Mouse (Mus musculus) liver, postnatal 0 days (tissue): ENCODE measurements at regions not wholly inside any gene's neighbourhood (a gene's known extent, or its start where the extent isn't known, plus 50 kb on each side); places are given as distances from the start of the nearest gene placed in this dataset.

Experiments
- ATAC-seq: fragments of 200-750 bp; cut with Nextera tagmentation; 2 replicates; pipeline ENCODE4 v1.8.0; 2017; ENCODE audit warnings: mild to moderate bottlenecking, moderate library complexity
- DNase-seq: peaks from one replicate; pipeline ENCODE4 v3.0.0-alpha.2; 2016
- H3K27ac ChIP-seq: fragments of 300-500 bp; sonication (generic); 2 replicates; pipeline ENCODE4 v1.5.1; 2014; ENCODE audit warnings: antibody characterized with exemption, moderate library complexity, mild to moderate bottlenecking, low read depth
- H3K27me3 ChIP-seq: fragments of 300-500 bp; sonication (generic); 2 replicates; pipeline ENCODE4 v1.6.1; 2014; ENCODE audit warnings: low read length, control low read depth, mixed read lengths; ENCODE audit not compliant: insufficient read depth
- H3K36me3 ChIP-seq: fragments of 300-500 bp; sonication (generic); replicated peaks from 2 replicates; pipeline ENCODE4 v1.6.1; 2014; ENCODE audit warnings: mild to moderate bottlenecking, control low read depth, low read length, moderate library complexity, mixed read lengths; ENCODE audit not compliant: insufficient read depth
- H3K4me1 ChIP-seq: fragments of 300-500 bp; sonication (generic); 2 replicates; pipeline ENCODE4 v1.6.1; 2014; ENCODE audit warnings: antibody characterized with exemption, mild to moderate bottlenecking, control low read depth; ENCODE audit not compliant: insufficient read depth
- H3K4me2 ChIP-seq: fragments of 300-500 bp; sonication (generic); 2 replicates; pipeline ENCODE4 v1.6.1; 2014; ENCODE audit warnings: low read depth, mild to moderate bottlenecking, low read length, moderate library complexity, mixed read lengths
- H3K4me3 ChIP-seq: fragments of 300-500 bp; sonication (generic); 2 replicates; pipeline ENCODE4 v1.5.1; 2014; ENCODE audit warnings: low read depth, low read length
- H3K9ac ChIP-seq: fragments of 300-500 bp; sonication (generic); replicated peaks from 2 replicates; pipeline ENCODE4 v1.6.1; 2014; ENCODE audit warnings: mild to moderate bottlenecking, moderate library complexity
- H3K9me3 ChIP-seq: fragments of 300-500 bp; sonication (generic); 2 replicates; pipeline ENCODE4 v1.6.1; 2016; ENCODE audit warnings: mild to moderate bottlenecking, control low read depth, low read length, mixed read lengths
- CTCF ChIP-seq: sonication (generic); IDR thresholded peaks from 2 replicates; pipeline ENCODE4 v1.5.1; 2016; ENCODE audit warnings: antibody characterized with exemption, low read depth
- EP300 ChIP-seq: IDR thresholded peaks from 2 replicates; pipeline ENCODE4 v1.6.1; 2016; ENCODE audit warnings: antibody characterized with exemption, low read depth, mild to moderate bottlenecking
- WGBS: fragments of 180-500 bp; shearing (Covaris S2); extraction: QIAGEN DNeasy Blood & Tissue Kit; methylation state at CpG from one replicate; pipeline ENCODE4 v1.1.7; 2014; ENCODE audit not compliant: insufficient replicate concordance; 5-methylcytosine and 5-hydroxymethylcytosine counted together

- H3K36me3 ChIP-seq, result no peaks in the 10 kb centered on the region
- H3K27me3 ChIP-seq, result no peaks in the 10 kb centered on the region
- H3K4me1 ChIP-seq, result no peaks in the 10 kb centered on the region
- ATAC-seq, result no peak
- no peaks in the 10 kb centered on the region for H3K9me3 ChIP-seq
- no peak for TF ChIP-seq CTCF
- no peak overlapping the region for H3K27ac ChIP-seq
- no peak overlapping the region for H3K4me3 ChIP-seq
- no peak for DNase-seq
- no peak overlapping the region for H3K9ac ChIP-seq
- H3K4me2 ChIP-seq, result no peak overlapping the region
Measured at GRCm38 (mm10) chr13:18476311-18476710, 78.8 kb upstream of the Pou6f2 start.

- Histone ChIP-seq H3K4me3 (no peak overlapping the region), H3K9ac (no peak overlapping the region), H3K4me2 (no peak overlapping the region), H3K36me3 (no peaks in the 10 kb centered on the region), H3K27ac (no peak overlapping the region), H3K4me1 (no peaks in the 10 kb centered on the region), H3K9me3 (no peaks in the 10 kb centered on the region), H3K27me3 (no peaks in the 10 kb centered on the region)
- no peak for TF ChIP-seq CTCF
- no peak for TF ChIP-seq EP300
- no peak for DNase-seq
- no peak for ATAC-seq
- WGBS, result 61% methylated on average over 1 of the region's 1 CpGs
Measured at GRCm38 (mm10) chr13:18471534-18471933, 74.0 kb upstream of the Pou6f2 start.

GRCm38 (mm10) chr13:18465921-18466320 is 68.4 kb upstream of the Pou6f2 start:
- Histone ChIP-seq H3K27ac (no peak overlapping the region), H3K4me2 (no peak overlapping the region), H3K4me1 (no peaks in the 10 kb centered on the region), H3K4me3 (no peak overlapping the region), H3K36me3 (no peaks in the 10 kb centered on the region), H3K9me3 (no peaks in the 10 kb centered on the region), H3K27me3 (no peaks in the 10 kb centered on the region), H3K9ac (no peak overlapping the region)
- no peak for ATAC-seq
- no peak for DNase-seq
- 69% methylated on average over 7 of the region's 7 CpGs for WGBS
- TF ChIP-seq EP300 (no peak), CTCF (no peak)

GRCm38 (mm10) chr13:18462221-18462620 is 64.7 kb upstream of the Pou6f2 start:
- WGBS, result 50% methylated on average over 4 of the region's 4 CpGs
- ATAC-seq (no peak), DNase-seq (no peak)
- Histone ChIP-seq H3K4me1 (no peaks in the 10 kb centered on the region), H3K27me3 (no peaks in the 10 kb centered on the region), H3K9me3 (no peaks in the 10 kb centered on the region), H3K9ac (no peak overlapping the region), H3K4me3 (no peak overlapping the region), H3K36me3 (no peaks in the 10 kb centered on the region), H3K4me2 (no peak overlapping the region), H3K27ac (no peak overlapping the region)
- TF ChIP-seq CTCF (no peak), EP300 (no peak)

- 48% methylated on average over 14 of the region's 14 CpGs for WGBS
- no peak overlapping the region for H3K9ac ChIP-seq
- H3K36me3 ChIP-seq, result no peaks in the 10 kb centered on the region
- H3K4me2 ChIP-seq, result no peak overlapping the region
- TF ChIP-seq EP300, result no peak
- no peak for TF ChIP-seq CTCF
- H3K9me3 ChIP-seq, result no peaks in the 10 kb centered on the region
- H3K27ac ChIP-seq, result no peak overlapping the region
- ATAC-seq (no peak), DNase-seq (no peak)
- H3K4me1 ChIP-seq, result no peaks in the 10 kb centered on the region
- no peaks in the 10 kb centered on the region for H3K27me3 ChIP-seq
- no peak overlapping the region for H3K4me3 ChIP-seq
Measured at GRCm38 (mm10) chr13:18457337-18458236, 60.1 kb upstream of the Pou6f2 start.
